In the genomic region with DNA sequence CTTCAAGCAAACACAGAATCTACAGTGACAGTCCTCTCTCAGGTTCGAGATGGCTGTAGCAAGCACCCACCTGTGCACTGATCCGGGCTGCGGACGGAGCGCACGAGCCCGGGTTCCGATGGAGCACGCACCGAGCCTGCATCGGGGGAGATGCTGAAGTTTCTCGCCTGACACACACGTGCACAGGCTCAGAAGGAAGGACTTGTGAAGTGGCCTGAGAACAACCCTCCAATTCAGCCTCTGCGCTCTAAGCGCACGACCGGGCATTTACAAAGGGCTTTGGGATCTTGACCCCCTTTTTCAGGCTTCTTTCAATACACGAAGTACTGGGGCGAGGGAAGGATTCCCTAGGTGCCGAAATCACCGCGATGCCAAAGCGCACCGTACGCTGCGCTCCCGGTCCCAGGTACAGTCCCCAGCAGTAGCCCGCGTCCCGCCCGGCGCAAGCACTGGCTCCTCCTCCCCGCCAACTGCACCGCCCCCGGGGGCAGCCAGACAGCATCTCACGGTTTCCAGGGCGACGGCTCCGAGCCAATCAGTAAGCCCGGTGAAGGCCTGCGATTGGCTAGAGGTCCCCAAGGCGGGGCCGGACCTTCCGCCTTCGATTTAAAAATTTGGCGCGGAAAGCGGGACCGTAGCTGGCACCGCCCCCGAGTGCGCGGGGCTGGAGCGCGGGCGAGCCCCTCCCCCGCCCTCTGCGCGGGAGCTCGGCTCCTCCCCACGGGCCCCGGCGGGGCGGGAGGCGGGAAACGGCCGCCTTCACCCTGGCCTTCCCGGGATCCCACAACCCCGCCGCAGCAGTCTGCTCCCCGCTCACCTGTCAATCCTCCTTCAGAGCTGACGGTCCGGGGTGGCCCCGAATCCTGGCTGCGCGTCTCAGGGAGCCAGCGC, we compare ENCODE assay signal across 8 mouse cellular contexts. TPM values are rescaled to one million over a fixed set of nuclear protein-coding genes. Genes with fewer than 3 reads are reported as not detected.
A peak's percentile ranks its signal among the peaks of the same experiment; 100 is the strongest.
DNase-seq lines count a peak whose midpoint lies in the region; ATAC-seq lines count a peak whose summit lies in the region.

No protein-coding gene starts in this region.

- peaks cover 11% of the 10 kb centered on the region for H3K36me3 ChIP-seq in intestine, embryonic 14.5 days (ENCODE audit: control insufficient read depth, insufficient read depth, low read length)

- peak overlapping the region; percentile 90 for H3K9ac ChIP-seq in intestine, embryonic 14.5 days (ENCODE audit: low read length)

- H3K4me2 ChIP-seq in intestine, embryonic 14.5 days (ENCODE audit: low read length): peak overlapping the region; percentile 85

- under 1% methylated on average over 77 of the region's 77 CpGs for WGBS in intestine, embryonic 14.5 days

- H3K4me3 ChIP-seq in intestine, embryonic 14.5 days (ENCODE audit: low read depth, low read length): peak overlapping the region; percentile 80

- H3K27me3 ChIP-seq in intestine, embryonic 14.5 days (replicated peaks; ENCODE audit: control insufficient read depth, insufficient read depth, low read length): 0 out of 2 replicates have a peak, but pooled peaks cover 3% of the 10 kb centered on the region

- H3K27ac ChIP-seq in intestine, embryonic 14.5 days (ENCODE audit: low read depth): peak overlapping the region; percentile 89

- H3K9me3 ChIP-seq in intestine, embryonic 14.5 days (ENCODE audit: control insufficient read depth, low read length): no peaks in the 10 kb centered on the region

- peak; percentile 89 to 90 for DNase-seq in adrenal gland, adult 18-20 months (ENCODE audit: low spot score in 2 of 2)
- peak; percentile 100 for DNase-seq in embryo, embryonic 11 days
- peak; percentile 96 for DNase-seq in gastrocnemius, postnatal 25 days
- peak; percentile 97 for DNase-seq in intestine, embryonic 14.5 days (ENCODE audit: low spot score)
- peak; percentile 96 for DNase-seq in left cerebral cortex, postnatal 14 days (ENCODE audit: low spot score in 2 of 2)
- peak; percentile 98 for DNase-seq in mesoderm, embryonic 11.5 days (ENCODE audit: low read depth, low spot score)
- DNase-seq in right cerebral cortex, postnatal 36 days (ENCODE audit: low spot score in 2 of 2): peak; percentile 94 to 96
- peak; percentile 99 for DNase-seq in yolk sac, embryonic 10.5 days (ENCODE audit: low spot score)

- intact Hi-C loops in left cerebral cortex, postnatal 14 days (cut with DNase I): no loop called here

- ATAC-seq in intestine, embryonic 14.5 days (replicated peaks; ENCODE audit: low FRiP score, low TSS enrichment, low read depth): peak; percentile 96

- peaks cover 21% of the 10 kb centered on the region for H3K4me1 ChIP-seq in intestine, embryonic 14.5 days (replicated peaks; ENCODE audit: control insufficient read depth, insufficient read depth, low read length)

RNA-seq across cellular contexts. Expression of a gene that starts 0.6 kb away (rescaled TPM):
- total RNA-seq in adrenal gland, adult 18-20 months (2021): under 1 TPM; 0.45 to 0.53 TPM
- total RNA-seq in gastrocnemius, postnatal 25 days (2021): under 1 TPM; 0.33 to 0.67 TPM
- polyA plus RNA-seq in intestine, embryonic 14.5 days (2014; fragmentation: Nextera tagmentation; extraction: Ambion mirVana): 18.8 and 21.9 TPM in 2 replicates
- total RNA-seq in left cerebral cortex, postnatal 14 days (2021): under 1 TPM; 0.70 to 0.87 TPM

RNA-seq across cellular contexts. Expression of a gene that starts 27.7 kb away (rescaled TPM):
- 1 to 10 TPM; 6.1 to 7.5 TPM for total RNA-seq in adrenal gland, adult 18-20 months (2021)
- total RNA-seq in gastrocnemius, postnatal 25 days (2021): 10 to 100 TPM; 29.5 to 30.0 TPM
- polyA plus RNA-seq in intestine, embryonic 14.5 days (2014; fragmentation: Nextera tagmentation; extraction: Ambion mirVana): 31.5 and 32.1 TPM in 2 replicates
- total RNA-seq in left cerebral cortex, postnatal 14 days (2021): 100 to 1,000 TPM in 1 of 2 experiments, 10 to 100 TPM in 1; 94.6 to 122 TPM

RNA-seq across cellular contexts. Expression of a gene that starts 33.0 kb away (rescaled TPM):
- under 1 TPM in 1 of 2 experiments, not detected in 1; 0.38 TPM for total RNA-seq in adrenal gland, adult 18-20 months (2021)
- total RNA-seq in gastrocnemius, postnatal 25 days (2021): 1,000 to 10,000 TPM in 1 of 2 experiments, 100 to 1,000 TPM in 1; 118 to 1,199 TPM
- not detected in 2 replicates for polyA plus RNA-seq in intestine, embryonic 14.5 days (2014; fragmentation: Nextera tagmentation; extraction: Ambion mirVana)
- total RNA-seq in left cerebral cortex, postnatal 14 days (2021): not detected

Comparison
In these comparisons a context has a peak if more than half of its experiments do, and no peak if none do; other contexts are left out.
1. Peak in every context shown above with its lines: DNase-seq, ATAC-seq, H3K4me3 ChIP-seq and H3K27ac ChIP-seq.
2. RNA of a gene that starts 33.0 kb away (total RNA-seq): 118 to 1,199 TPM in gastrocnemius, postnatal 25 days; 0.38 TPM in adrenal gland, adult 18-20 months and not detected in left cerebral cortex, postnatal 14 days; every median in the first group is over 10 times any median in the second.